In the genomic region with DNA sequence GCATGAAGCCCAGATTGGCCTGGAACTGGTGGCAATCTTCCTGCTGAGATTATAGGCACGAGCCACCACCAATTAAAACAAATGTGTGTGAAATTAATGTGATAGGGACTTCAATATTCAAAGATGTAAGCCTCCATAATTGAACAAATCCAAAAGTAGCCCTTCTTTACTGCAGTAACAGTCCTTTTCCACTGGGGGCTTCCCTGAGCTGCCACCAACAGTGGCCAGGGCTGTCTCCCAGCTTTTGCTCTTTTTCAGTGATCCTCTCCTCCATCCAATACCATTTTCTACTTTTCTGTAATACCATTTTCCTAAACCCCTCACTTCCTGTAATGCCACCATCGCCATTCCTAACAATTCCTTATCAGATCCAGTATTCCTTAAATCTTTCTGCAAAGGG, we compare ENCODE assay signal across 9 mouse cellular contexts. TPM values are rescaled to one million over a fixed set of nuclear protein-coding genes. Genes with fewer than 3 reads are reported as not detected.
DNase-seq lines count a peak whose midpoint lies in the region; ATAC-seq and TF ChIP-seq lines count a peak whose summit lies in the region.
"Had no signal": no experiment of that assay in that cellular context is flagged by ENCODE, and none has a peak within 500 bp of the region (broad histone marks: within the 10 kb centered on the region; RNA-seq: fewer than 3 reads in every experiment).

No protein-coding gene starts in this region.

- WGBS in midbrain, embryonic 14.5 days, result 12% methylated on average over 2 of the region's 2 CpGs
- WGBS in midbrain, embryonic 15.5 days, result 15% methylated on average over 2 of the region's 2 CpGs
- WGBS in forebrain, embryonic 12.5 days, result 14% methylated on average over 2 of the region's 2 CpGs

- no peaks in the 10 kb centered on the region for H3K36me3 ChIP-seq in midbrain, embryonic 14.5 days (ENCODE audit: control insufficient read depth, insufficient read depth, low read length)
- no peaks in the 10 kb centered on the region for H3K36me3 ChIP-seq in midbrain, embryonic 15.5 days (replicated peaks)
- H3K36me3 ChIP-seq in forebrain, embryonic 12.5 days (replicated peaks), result no peaks in the 10 kb centered on the region
- H3K36me3 ChIP-seq: lung, embryonic 15.5 days had no signal

- no peak overlapping the region for H3K9ac ChIP-seq in midbrain, embryonic 14.5 days (replicated peaks; ENCODE audit: low read length)
- H3K9ac ChIP-seq in midbrain, embryonic 15.5 days, result no peak overlapping the region
- H3K9ac ChIP-seq in forebrain, embryonic 12.5 days, result no peak overlapping the region
- H3K9ac ChIP-seq: lung, embryonic 15.5 days had no signal

- DNase-seq in gastrocnemius, adult 2 months, result no peak
- DNase-seq in gastrocnemius, postnatal 36 days, result no peak
- DNase-seq in midbrain, embryonic 14.5 days, result peak; percentile 56
- peak; percentile 26 for DNase-seq in adipocyte (ENCODE audit: low spot score)
- peak; percentile 26 for DNase-seq in naive thymus-derived CD4-positive, alpha-beta T cell, adult 2 months (ENCODE audit: low read depth)
- no peak for DNase-seq in left cerebral cortex, postnatal 14 days (ENCODE audit: low spot score in 2 of 2)

- no peaks in the 10 kb centered on the region for H3K4me1 ChIP-seq in midbrain, embryonic 14.5 days (ENCODE audit: control insufficient read depth, insufficient read depth, low read length)
- no peaks in the 10 kb centered on the region for H3K4me1 ChIP-seq in midbrain, embryonic 15.5 days
- no peaks in the 10 kb centered on the region for H3K4me1 ChIP-seq in forebrain, embryonic 12.5 days
- H3K4me1 ChIP-seq: lung, embryonic 15.5 days had no signal

- no peak for ATAC-seq in midbrain, embryonic 14.5 days (ENCODE audit: low FRiP score, low TSS enrichment)
- no peak for ATAC-seq in midbrain, embryonic 15.5 days (replicated peaks)
- ATAC-seq in forebrain, embryonic 12.5 days (ENCODE audit: low FRiP score), result no peak

- TF ChIP-seq CTCF in gastrocnemius, adult 2 months (IDR thresholded peaks at IDR 0.05), result peak; percentile 65

- intact Hi-C loops in gastrocnemius, adult 2 months (cut with DNase I), result loop anchor here (5.0 to 10.0 kb wide), 4 partner anchors 103 to 605 kb away; a partner anchor contains a TSS
- intact Hi-C loops in gastrocnemius, postnatal 36 days (cut with DNase I), result loop anchor here (5.0 to 10.0 kb wide), 3 partner anchors 160 to 605 kb away; no protein-coding TSS in a partner anchor
- intact Hi-C loops in left cerebral cortex, postnatal 14 days (cut with DNase I), result loop anchor here (10.0 kb wide), 1 partner anchor 613 kb away; no protein-coding TSS in a partner anchor

- H3K9me3 ChIP-seq in midbrain, embryonic 14.5 days (ENCODE audit: control insufficient read depth, low read length), result no peaks in the 10 kb centered on the region
- H3K9me3 ChIP-seq in midbrain, embryonic 15.5 days, result no peaks in the 10 kb centered on the region
- H3K9me3 ChIP-seq in forebrain, embryonic 12.5 days, result no peaks in the 10 kb centered on the region
- H3K9me3 ChIP-seq: lung, embryonic 15.5 days had no signal

- no peak overlapping the region for H3K27ac ChIP-seq in gastrocnemius, adult 2 months
- H3K27ac ChIP-seq in midbrain, embryonic 14.5 days (replicated peaks; ENCODE audit: low read depth, low read length), result no peak overlapping the region
- no peak overlapping the region for H3K27ac ChIP-seq in midbrain, embryonic 15.5 days
- no peak overlapping the region for H3K27ac ChIP-seq in forebrain, embryonic 12.5 days
- H3K27ac ChIP-seq: lung, embryonic 15.5 days had no signal

- no peak overlapping the region for H3K4me3 ChIP-seq in gastrocnemius, adult 2 months
- H3K4me3 ChIP-seq in midbrain, embryonic 14.5 days (replicated peaks; ENCODE audit: low read depth, low read length), result no peak overlapping the region
- H3K4me3 ChIP-seq in midbrain, embryonic 15.5 days, result no peak overlapping the region
- H3K4me3 ChIP-seq in forebrain, embryonic 12.5 days (replicated peaks), result no peak overlapping the region
- H3K4me3 ChIP-seq: lung, embryonic 15.5 days had no signal

- no peak overlapping the region for H3K4me2 ChIP-seq in midbrain, embryonic 14.5 days (ENCODE audit: low read length)
- H3K4me2 ChIP-seq in midbrain, embryonic 15.5 days, result no peak overlapping the region
- no peak overlapping the region for H3K4me2 ChIP-seq in forebrain, embryonic 12.5 days
- H3K4me2 ChIP-seq: lung, embryonic 15.5 days had no signal

- no peaks in the 10 kb centered on the region for H3K27me3 ChIP-seq in midbrain, embryonic 14.5 days (ENCODE audit: control insufficient read depth, insufficient read depth, low read length)
- H3K27me3 ChIP-seq in midbrain, embryonic 15.5 days (replicated peaks), result no peaks in the 10 kb centered on the region
- H3K27me3 ChIP-seq in forebrain, embryonic 12.5 days, result 0 out of 2 replicates have a peak, but pooled peaks cover 4% of the 10 kb centered on the region
- H3K27me3 ChIP-seq: lung, embryonic 15.5 days had no signal

RNA-seq across cellular contexts. Expression of a gene that starts 21.1 kb away (rescaled TPM):
- 1 to 10 TPM; 7.6 to 9.0 TPM for total RNA-seq in gastrocnemius, adult 2 months (2021)
- total RNA-seq in gastrocnemius, postnatal 36 days (2021), result 1 to 10 TPM; 5.6 to 6.4 TPM
- polyA plus RNA-seq in midbrain, embryonic 14.5 days (2014; fragmentation: Nextera tagmentation; extraction: Ambion mirVana), result 35.5 and 38.9 TPM in 2 replicates
- 40.6 and 41.3 TPM in 2 replicates for polyA plus RNA-seq in midbrain, embryonic 15.5 days (2015; fragmentation: Nextera tagmentation; extraction: Ambion mirVana)
- 39.5 and 44.0 TPM in 2 replicates for polyA plus RNA-seq in forebrain, embryonic 12.5 days (2016; fragmentation: Nextera tagmentation; extraction: Ambion mirVana)
- total RNA-seq in left cerebral cortex, postnatal 14 days (2021), result 10 to 100 TPM; 61.8 to 63.0 TPM

Comparison
In these comparisons a context has a peak if more than half of its experiments do, and no peak if none do; other contexts are left out.
1. DNase-seq: peak in midbrain, embryonic 14.5 days (single experiment), adipocyte (single experiment) and naive thymus-derived CD4-positive, alpha-beta T cell, adult 2 months (single experiment); none in gastrocnemius, adult 2 months (single experiment), gastrocnemius, postnatal 36 days (0 of 2) and left cerebral cortex, postnatal 14 days (0 of 2).
2. RNA of a gene that starts 21.1 kb away (total RNA-seq): 61.8 to 63.0 TPM in left cerebral cortex, postnatal 14 days; 7.6 to 9.0 TPM in gastrocnemius, adult 2 months and 5.6 to 6.4 TPM in gastrocnemius, postnatal 36 days; every median in the first group is over 4 times any median in the second.